Mouse (Mus musculus): ENCODE measurements around the gene Cacna1c.

DNA sequence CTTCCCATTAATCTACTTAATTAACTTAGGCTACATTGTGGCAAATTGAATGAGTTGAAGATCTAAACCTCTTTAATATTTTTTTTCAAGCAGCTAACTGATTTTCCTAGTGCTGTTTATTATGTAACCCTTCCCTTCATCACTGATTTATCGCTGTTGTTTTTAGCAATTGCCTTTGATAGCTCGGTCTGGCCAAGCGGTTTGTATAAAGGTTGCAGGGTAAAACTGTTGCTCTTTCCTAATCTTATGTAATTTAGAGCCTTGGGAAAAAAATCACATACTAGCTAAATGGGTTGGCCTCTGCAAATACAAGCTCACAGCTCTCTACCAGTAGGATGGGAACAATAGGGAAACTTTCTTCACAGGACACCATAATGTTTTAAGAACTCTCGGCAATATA, 306.8 kb downstream of the Cacna1c start:
- TF ChIP-seq POLR2A (IDR thresholded peaks at IDR 0.05; ENCODE audit: insufficient read length, low read depth) (no peak), MAX (IDR thresholded peaks at IDR 0.05; ENCODE audit: low read depth) (no peak), POLR2AphosphoS2 (IDR thresholded peaks at IDR 0.05; ENCODE audit: insufficient read length, low read depth) (no peak), CEBPB (IDR thresholded peaks at IDR 0.05; ENCODE audit: insufficient read depth, poor library complexity, severe bottlenecking) (no peak), TCF3 (IDR thresholded peaks at IDR 0.05; ENCODE audit: insufficient read length, low read depth) (no peak), TCF12 (IDR thresholded peaks at IDR 0.05; ENCODE audit: insufficient read depth, poor library complexity, severe bottlenecking) (no peak), MYOD1 (IDR thresholded peaks at IDR 0.05; ENCODE audit: control insufficient read depth in 1 of 3, insufficient read length in 2 of 3, low read depth in 2 of 3) (no peak)

Data from myocyte (in vitro differentiated cells).